Mouse (Mus musculus): Measurements from ENCODE around the gene Chst7.

DNA sequence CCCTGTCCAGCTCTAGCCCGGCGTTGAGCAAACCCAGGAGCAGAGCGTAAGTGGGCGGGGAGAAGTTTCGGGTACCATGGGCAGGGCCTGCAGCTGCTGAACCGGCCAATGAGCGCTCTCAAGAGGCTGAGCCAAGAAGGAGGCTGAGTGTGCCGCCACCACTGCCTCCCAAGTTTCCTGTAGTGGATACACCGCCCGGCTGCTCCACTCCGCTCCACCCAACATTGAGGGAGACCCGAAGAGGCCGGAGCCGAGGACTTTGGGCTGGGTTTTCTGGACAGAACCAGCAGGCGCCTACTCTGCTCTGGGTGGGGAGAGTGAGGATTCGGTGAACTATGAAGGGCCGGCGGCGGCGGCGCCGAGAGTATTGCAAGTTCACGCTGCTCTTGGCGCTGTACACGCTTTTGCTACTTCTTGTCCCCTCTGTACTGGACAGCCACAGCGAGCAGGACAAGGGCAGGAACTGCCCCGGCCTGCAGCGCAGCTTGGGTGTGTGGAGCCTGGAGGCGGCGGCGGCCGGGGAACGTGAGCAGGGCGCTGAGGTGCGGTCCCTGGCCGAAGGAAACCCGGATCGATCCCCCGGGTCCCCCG lies at the start of gene Chst7:
- TF ChIP-seq POLR2A (IDR thresholded peaks at IDR 0.05; ENCODE audit: insufficient read depth, low read length) (no peak), EP300 (IDR thresholded peaks at IDR 0.05; ENCODE audit: insufficient read depth, low read depth, low read length) (no peak), CTCF (IDR thresholded peaks at IDR 0.05; ENCODE audit: low read depth, low read length) (no peak)
